Mouse (Mus musculus): ENCODE data around the gene Fmnl2.

- TF ChIP-seq POLR2A (IDR thresholded peaks at IDR 0.05; ENCODE audit: low read depth, low read length) (no peak), CTCF (IDR thresholded peaks at IDR 0.05; ENCODE audit: extremely low read depth, insufficient read depth, insufficient read length, insufficient replicate concordance) (no peak)
Observed at GRCm38 (mm10) chr2:52958535-52959290, 101.1 kb downstream of the Fmnl2 start.
